Mouse (Mus musculus): ENCODE results near the gene Lysmd1. TPM values are rescaled to one million over a fixed set of nuclear protein-coding genes. Genes with fewer than 3 reads are reported as not detected.

Gene Lysmd1
- polyA plus RNA-seq, 1 experiment from 2014 or later = 46.6 TPM

GRCm38 (mm10) chr3:95162345-95162628 is 28.4 kb downstream of the Lysmd1 start:
- H3K9me3 ChIP-seq (ENCODE audit: control insufficient read depth, low read length) = no peaks in the 10 kb centered on the region
- no peak for ATAC-seq
- H3K27me3 ChIP-seq (replicated peaks; ENCODE audit: control insufficient read depth, insufficient read depth, low read length) = no peaks in the 10 kb centered on the region
- H3K4me1 ChIP-seq (replicated peaks; ENCODE audit: control insufficient read depth, insufficient read depth, low read length) = peaks cover 34% of the 10 kb centered on the region
- H3K27ac ChIP-seq (ENCODE audit: low read length) = peak overlapping the region; percentile 56; the same call in 1 of the 2 replicates
- H3K4me2 ChIP-seq (ENCODE audit: low read length) = peak overlapping the region; percentile 75
- H3K9ac ChIP-seq (replicated peaks; ENCODE audit: low read depth, low read length) = peak overlapping the region; percentile 96
- 3% methylated on average over 2 of the region's 2 CpGs for WGBS
- H3K4me3 ChIP-seq (replicated peaks; ENCODE audit: low read length) = peak overlapping the region; percentile 98
- peaks cover 15% of the 10 kb centered on the region for H3K36me3 ChIP-seq (ENCODE audit: control insufficient read depth, insufficient read depth)

GRCm38 (mm10) chr3:95163419-95164255 is 29.7 kb downstream of the Lysmd1 start:
- 63% methylated on average over 11 of the region's 11 CpGs for WGBS
- Histone ChIP-seq H3K27me3 (replicated peaks; ENCODE audit: control insufficient read depth, insufficient read depth, low read length) (no peaks in the 10 kb centered on the region), H3K27ac (ENCODE audit: low read length) (no peak overlapping the region), H3K4me2 (ENCODE audit: low read length) (peak overlapping the region; percentile 75), H3K36me3 (ENCODE audit: control insufficient read depth, insufficient read depth) (peaks cover 17% of the 10 kb centered on the region), H3K4me1 (replicated peaks; ENCODE audit: control insufficient read depth, insufficient read depth, low read length) (peaks cover 34% of the 10 kb centered on the region), H3K9me3 (ENCODE audit: control insufficient read depth, low read length) (no peaks in the 10 kb centered on the region), H3K9ac (replicated peaks; ENCODE audit: low read depth, low read length) (peak overlapping the region; percentile 36; the same call in 1 of the 2 replicates), H3K4me3 (replicated peaks; ENCODE audit: low read length) (peak overlapping the region; percentile 98; the same call in 1 of the 2 replicates)
- ATAC-seq = no peak

- Histone ChIP-seq H3K27ac (ENCODE audit: low read length) (no peak overlapping the region), H3K9me3 (ENCODE audit: control insufficient read depth, low read length) (no peaks in the 10 kb centered on the region), H3K4me1 (replicated peaks; ENCODE audit: control insufficient read depth, insufficient read depth, low read length) (peaks cover 34% of the 10 kb centered on the region), H3K27me3 (replicated peaks; ENCODE audit: control insufficient read depth, insufficient read depth, low read length) (no peaks in the 10 kb centered on the region), H3K36me3 (ENCODE audit: control insufficient read depth, insufficient read depth) (peaks cover 20% of the 10 kb centered on the region), H3K4me2 (ENCODE audit: low read length) (no peak overlapping the region), H3K4me3 (replicated peaks; ENCODE audit: low read length) (no peak overlapping the region), H3K9ac (replicated peaks; ENCODE audit: low read depth, low read length) (no peak overlapping the region)
- WGBS = 79% methylated on average over 5 of the region's 5 CpGs
- no peak for ATAC-seq
These were observed 30.3 kb downstream of the Lysmd1 start for GRCm38 (mm10) chr3:95164256-95164550.

DNA sequence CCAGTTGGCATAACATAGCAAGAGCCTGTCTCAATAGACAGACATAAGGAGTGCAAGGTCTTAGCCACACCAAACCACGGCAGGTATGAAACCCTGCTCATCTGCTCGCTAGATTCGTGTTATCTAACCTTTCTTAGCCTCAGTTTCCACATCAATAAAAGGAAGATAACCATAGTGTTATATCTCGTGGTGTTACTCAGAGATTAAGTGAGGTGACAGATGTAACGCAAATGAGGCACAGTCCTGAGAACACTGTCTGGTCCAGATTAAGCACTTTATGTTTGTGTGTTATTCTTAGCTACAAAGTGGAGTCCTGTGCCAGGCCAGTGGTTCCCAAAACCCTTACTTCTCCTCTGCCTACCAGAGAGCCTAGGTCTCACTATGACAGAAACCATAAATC is 31.0 kb downstream of the Lysmd1 start:
- H3K9me3 ChIP-seq (ENCODE audit: control insufficient read depth, low read length) = no peaks in the 10 kb centered on the region
- 84% methylated on average over 5 of the region's 5 CpGs for WGBS
- peaks cover 29% of the 10 kb centered on the region for H3K4me1 ChIP-seq (replicated peaks; ENCODE audit: control insufficient read depth, insufficient read depth, low read length)
- ATAC-seq = no peak
- H3K9ac ChIP-seq (replicated peaks; ENCODE audit: low read depth, low read length) = no peak overlapping the region
- H3K36me3 ChIP-seq (ENCODE audit: control insufficient read depth, insufficient read depth) = peaks cover 26% of the 10 kb centered on the region
- no peak overlapping the region for H3K27ac ChIP-seq (ENCODE audit: low read length)
- no peak overlapping the region for H3K4me2 ChIP-seq (ENCODE audit: low read length)
- H3K27me3 ChIP-seq (replicated peaks; ENCODE audit: control insufficient read depth, insufficient read depth, low read length) = peaks cover 1% of the 10 kb centered on the region
- H3K4me3 ChIP-seq (replicated peaks; ENCODE audit: low read length) = no peak overlapping the region

- peaks cover 18% of the 10 kb centered on the region for H3K27me3 ChIP-seq (replicated peaks; ENCODE audit: control insufficient read depth, insufficient read depth, low read length)
These were observed 36.1 kb downstream of the Lysmd1 start for GRCm38 (mm10) chr3:95169996-95170395.

GRCm38 (mm10) chr3:95171105-95171504 is 37.2 kb downstream of the Lysmd1 start:
- ATAC-seq = no peak
- peaks cover 18% of the 10 kb centered on the region for H3K27me3 ChIP-seq (replicated peaks; ENCODE audit: control insufficient read depth, insufficient read depth, low read length)
- no peak overlapping the region for H3K27ac ChIP-seq (ENCODE audit: low read length)
- no peaks in the 10 kb centered on the region for H3K9me3 ChIP-seq (ENCODE audit: control insufficient read depth, low read length)
- WGBS = 80% methylated on average over 6 of the region's 6 CpGs
- no peak overlapping the region for H3K9ac ChIP-seq (replicated peaks; ENCODE audit: low read depth, low read length)
- H3K4me2 ChIP-seq (ENCODE audit: low read length) = no peak overlapping the region
- H3K4me3 ChIP-seq (replicated peaks; ENCODE audit: low read length) = no peak overlapping the region
- peaks cover 37% of the 10 kb centered on the region for H3K36me3 ChIP-seq (ENCODE audit: control insufficient read depth, insufficient read depth)
- peaks cover 13% of the 10 kb centered on the region for H3K4me1 ChIP-seq (replicated peaks; ENCODE audit: control insufficient read depth, insufficient read depth, low read length)

More at GRCm38 (mm10) chr3:95169996-95170395, 36.1 kb downstream of the Lysmd1 start:
- Histone ChIP-seq H3K9me3 (ENCODE audit: control insufficient read depth, low read length) (no peaks in the 10 kb centered on the region), H3K36me3 (ENCODE audit: control insufficient read depth, insufficient read depth) (peaks cover 41% of the 10 kb centered on the region), H3K27ac (ENCODE audit: low read length) (no peak overlapping the region), H3K4me2 (ENCODE audit: low read length) (no peak overlapping the region), H3K4me1 (replicated peaks; ENCODE audit: control insufficient read depth, insufficient read depth, low read length) (peaks cover 13% of the 10 kb centered on the region), H3K4me3 (replicated peaks; ENCODE audit: low read length) (no peak overlapping the region), H3K9ac (replicated peaks; ENCODE audit: low read depth, low read length) (no peak overlapping the region)
- 87% methylated on average over 10 of the region's 10 CpGs for whole genome bisulfite sequencing
- no peak for ATAC-seq

GRCm38 (mm10) chr3:95172526-95173255 is 38.8 kb downstream of the Lysmd1 start:
- H3K4me2 ChIP-seq (ENCODE audit: low read length) = no peak overlapping the region

GRCm38 (mm10) chr3:95173256-95173949 is 39.5 kb downstream of the Lysmd1 start:
- Histone ChIP-seq H3K27ac (ENCODE audit: low read length) (no peak overlapping the region), H3K4me2 (ENCODE audit: low read length) (peak overlapping the region; percentile 23), H3K4me1 (replicated peaks; ENCODE audit: control insufficient read depth, insufficient read depth, low read length) (peaks cover 13% of the 10 kb centered on the region), H3K36me3 (ENCODE audit: control insufficient read depth, insufficient read depth) (peaks cover 27% of the 10 kb centered on the region), H3K9ac (replicated peaks; ENCODE audit: low read depth, low read length) (0 out of 2 replicates have a peak overlapping the region, but pooled peaks have one; percentile 23), H3K9me3 (ENCODE audit: control insufficient read depth, low read length) (no peaks in the 10 kb centered on the region), H3K4me3 (replicated peaks; ENCODE audit: low read length) (peak overlapping the region; percentile 11), H3K27me3 (replicated peaks; ENCODE audit: control insufficient read depth, insufficient read depth, low read length) (peaks cover 18% of the 10 kb centered on the region)
- WGBS = 5% methylated on average over 57 of the region's 58 CpGs
- peak; percentile 39; the same call in 1 of the 2 replicates for ATAC-seq

More at GRCm38 (mm10) chr3:95172526-95173255, 38.8 kb downstream of the Lysmd1 start:
- H3K4me1 ChIP-seq (replicated peaks; ENCODE audit: control insufficient read depth, insufficient read depth, low read length) = peaks cover 13% of the 10 kb centered on the region
- 16% methylated on average over 74 of the region's 84 CpGs for WGBS
- H3K9me3 ChIP-seq (ENCODE audit: control insufficient read depth, low read length) = no peaks in the 10 kb centered on the region
- H3K4me3 ChIP-seq (replicated peaks; ENCODE audit: low read length) = no peak overlapping the region
- peaks cover 18% of the 10 kb centered on the region for H3K27me3 ChIP-seq (replicated peaks; ENCODE audit: control insufficient read depth, insufficient read depth, low read length)
- H3K27ac ChIP-seq (ENCODE audit: low read length) = no peak overlapping the region
- no peak for ATAC-seq
- H3K36me3 ChIP-seq (ENCODE audit: control insufficient read depth, insufficient read depth) = peaks cover 27% of the 10 kb centered on the region
- H3K9ac ChIP-seq (replicated peaks; ENCODE audit: low read depth, low read length) = no peak overlapping the region

DNA sequence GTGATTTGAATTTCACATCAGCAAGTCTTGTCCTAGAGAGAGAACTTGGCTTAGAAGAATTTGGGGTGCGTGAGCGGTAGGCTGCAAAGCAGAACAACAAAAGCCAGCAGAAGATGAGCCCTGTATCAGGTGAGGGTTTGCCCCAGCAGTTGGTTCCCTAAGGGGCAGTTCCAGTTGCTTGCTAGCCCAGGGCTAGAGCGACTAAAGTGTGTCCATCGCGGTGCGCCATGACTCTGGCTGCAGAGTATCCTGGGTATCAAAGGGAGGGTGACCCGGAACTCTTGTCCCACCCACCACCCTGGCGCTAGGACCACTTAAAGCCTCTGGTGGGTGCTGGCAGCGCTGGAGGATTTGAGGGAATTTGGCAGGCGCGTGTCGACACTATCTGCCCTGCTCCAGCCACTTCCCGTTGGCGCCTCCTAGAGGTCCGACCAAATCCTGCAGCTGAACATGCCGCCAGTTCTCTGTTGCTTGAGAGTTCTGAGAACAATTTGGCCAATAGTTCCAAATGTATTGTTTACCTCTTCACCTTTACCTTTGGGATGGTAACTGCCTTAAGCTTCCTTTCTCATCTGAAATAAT is 40.2 kb downstream of the Lysmd1 start:
- no peak overlapping the region for H3K9ac ChIP-seq (replicated peaks; ENCODE audit: low read depth, low read length)
- H3K9me3 ChIP-seq (ENCODE audit: control insufficient read depth, low read length) = no peaks in the 10 kb centered on the region
- peaks cover 25% of the 10 kb centered on the region for H3K36me3 ChIP-seq (ENCODE audit: control insufficient read depth, insufficient read depth)
- peak; percentile 59 for ATAC-seq
- H3K4me3 ChIP-seq (replicated peaks; ENCODE audit: low read length) = no peak overlapping the region
- peaks cover 13% of the 10 kb centered on the region for H3K4me1 ChIP-seq (replicated peaks; ENCODE audit: control insufficient read depth, insufficient read depth, low read length)
- peaks cover 18% of the 10 kb centered on the region for H3K27me3 ChIP-seq (replicated peaks; ENCODE audit: control insufficient read depth, insufficient read depth, low read length)
- 3% methylated on average over 16 of the region's 16 CpGs for WGBS
- H3K4me2 ChIP-seq (ENCODE audit: low read length) = peak overlapping the region; percentile 23; the same call in 1 of the 2 replicates
- H3K27ac ChIP-seq (ENCODE audit: low read length) = no peak overlapping the region
